Mouse (Mus musculus) heart, postnatal 10 days (tissue): ENCODE data around the gene Bcr. TPM values are rescaled to one million over a fixed set of nuclear protein-coding genes. Genes with fewer than 3 reads are reported as not detected.

ENCODE experiments used
- DNase-seq, 2 experiments: peaks; one replicate each; pipeline ENCODE4 v3.0.0; 2021
- intact Hi-C: fragments of 180-260 bp; cut with DNase I; formaldehyde crosslinking; loops from one replicate; pipeline ENCODE4 v1.15.1; 2025
- total RNA-seq, 2 experiments: library from RNA; stranded (reverse); gene quantifications; 2 replicates each; pipeline ENCODE4 v1.2.3; 2021

Gene Bcr
- total RNA-seq, 2 experiments from 2014 or later, result 11.1 to 11.7 TPM

- intact Hi-C loops, result no loop called here
- DNase-seq, result no peak
These were observed 106.2 kb downstream of the Bcr start for GRCm38 (mm10) chr10:75166601-75167000.

- intact Hi-C loops, result no loop called here
- peak; percentile 71 to 72 for DNase-seq
These were observed 109.9 kb downstream of the Bcr start for GRCm38 (mm10) chr10:75170207-75170850.

- DNase-seq, result no peak
- intact Hi-C loops, result no loop called here
These were observed 112.7 kb downstream of the Bcr start for GRCm38 (mm10) chr10:75173056-75173455.

- peak; percentile 46 to 50 for DNase-seq
These were observed 113.3 kb downstream of the Bcr start for GRCm38 (mm10) chr10:75173712-75174111.

GRCm38 (mm10) chr10:75176494-75176893 lies 116.1 kb downstream of the Bcr start:
- intact Hi-C loops, result no loop called here
- no peak for DNase-seq

More at GRCm38 (mm10) chr10:75173712-75174111, 113.3 kb downstream of the Bcr start:
- intact Hi-C loops, result no loop called here

- DNase-seq, result no peak
- intact Hi-C loops, result no loop called here
These were observed 118.5 kb downstream of the Bcr start for GRCm38 (mm10) chr10:75178911-75179310.

- intact Hi-C loops, result loop anchor here (1.0 to 2.0 kb wide), 4 partner anchors 69 to 304 kb away; no protein-coding TSS in a partner anchor
- DNase-seq, result peak; percentile 83 to 86
These were observed 121.9 kb downstream of the Bcr start for GRCm38 (mm10) chr10:75182151-75182774.

GRCm38 (mm10) chr10:75184826-75185225 lies 124.4 kb downstream of the Bcr start:
- intact Hi-C loops, result no loop called here
- no peak for DNase-seq

GRCm38 (mm10) chr10:75186551-75186950 lies 126.2 kb downstream of the Bcr start:
- intact Hi-C loops, result no loop called here

GRCm38 (mm10) chr10:75187366-75188056 lies 127.1 kb downstream of the Bcr start:
- no peak for DNase-seq
- intact Hi-C loops, result no loop called here

More at GRCm38 (mm10) chr10:75186551-75186950, 126.2 kb downstream of the Bcr start:
- no peak for DNase-seq

GRCm38 (mm10) chr10:75191647-75192046 lies 131.3 kb downstream of the Bcr start:
- intact Hi-C loops, result no loop called here
- no peak for DNase-seq

GRCm38 (mm10) chr10:75197817-75198216 lies 137.4 kb downstream of the Bcr start:
- intact Hi-C loops, result no loop called here
- DNase-seq, result no peak

GRCm38 (mm10) chr10:75200733-75201132 lies 140.3 kb downstream of the Bcr start:
- DNase-seq, result peak in 1 of 2 experiments; percentile 37
- intact Hi-C loops, result no loop called here

GRCm38 (mm10) chr10:75206192-75206591 lies 145.8 kb downstream of the Bcr start:
- intact Hi-C loops, result no loop called here
- DNase-seq, result no peak

GRCm38 (mm10) chr10:75210841-75211240 lies 150.4 kb downstream of the Bcr start:
- intact Hi-C loops, result no loop called here
- DNase-seq, result no peak

- peak; percentile 97 for DNase-seq
- intact Hi-C loops, result no loop called here
These were observed 151.6 kb downstream of the Bcr start, which contains the start of gene Specc1l for GRCm38 (mm10) chr10:75211807-75212645. Specc1l (plus strand) TSS chr10:75212073.

- intact Hi-C loops, result no loop called here
- peak in 1 of 2 experiments; percentile 32 for DNase-seq
These were observed 152.6 kb downstream of the Bcr start for GRCm38 (mm10) chr10:75212981-75213380.

GRCm38 (mm10) chr10:75220722-75221121 lies 160.3 kb downstream of the Bcr start:
- no peak for DNase-seq
- intact Hi-C loops, result no loop called here

- DNase-seq, result no peak
- intact Hi-C loops, result no loop called here
These were observed 161.7 kb downstream of the Bcr start for GRCm38 (mm10) chr10:75221936-75222610.

GRCm38 (mm10) chr10:75222611-75222998 lies 162.2 kb downstream of the Bcr start:
- intact Hi-C loops, result no loop called here
- DNase-seq, result peak; percentile 12 to 35
